Mouse (Mus musculus): ENCODE measurements around the gene 4933400A11Rik.
A peak's percentile ranks its signal among the peaks of the same experiment; 100 is the strongest.

Gene 4933400A11Rik

DNA sequence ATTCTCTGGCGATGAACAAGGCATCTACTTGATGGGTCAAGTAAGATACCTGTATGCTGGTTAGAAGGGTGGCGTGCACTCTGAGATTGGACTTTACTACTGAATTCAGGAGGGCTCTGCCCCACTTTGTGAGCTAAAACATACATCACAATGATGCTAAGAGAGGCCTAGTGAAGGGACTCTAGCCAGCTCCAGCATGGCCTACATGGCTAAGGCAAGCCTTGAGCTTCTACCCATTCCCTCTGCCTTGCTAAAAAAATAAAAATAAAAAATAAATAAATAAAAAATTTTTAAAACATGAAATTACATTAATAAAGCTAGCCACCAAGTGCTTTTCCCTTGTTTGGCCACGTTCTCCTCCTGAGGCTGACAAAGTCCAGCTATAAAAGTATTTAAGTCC, at the start of gene 4933400A11Rik:
TSS of gene 4933400A11Rik (minus strand) at position 101 of the 400 bp plus-strand sequence.
- no peak for DNase-seq (ENCODE audit: low spot score in 2 of 2)

DNA sequence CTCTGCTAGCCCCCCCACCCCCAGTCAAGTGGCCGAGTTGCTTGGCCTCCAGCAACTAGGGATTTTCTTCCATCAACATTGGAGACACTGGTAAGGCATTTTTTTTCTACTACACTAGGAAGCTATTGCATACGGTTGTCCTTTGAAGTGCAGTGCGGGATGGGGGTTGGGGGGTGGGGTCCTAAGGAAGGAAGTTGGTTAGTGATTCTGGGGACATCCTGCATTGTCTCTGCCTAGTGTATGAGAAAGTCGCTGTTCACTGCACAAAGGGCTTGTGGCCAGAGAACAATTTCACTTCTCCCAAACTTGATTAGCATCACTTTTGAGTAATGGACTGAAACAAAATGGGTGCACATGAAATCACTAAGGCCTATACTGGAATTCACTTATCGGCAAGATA, 48.7 kb upstream of the 4933400A11Rik start:
- no peak for DNase-seq (ENCODE audit: low spot score in 2 of 2)

- no peak for DNase-seq (ENCODE audit: low spot score in 2 of 2)
Measured at GRCm38 (mm10) chrX:169827720-169828119, 48.3 kb upstream of the 4933400A11Rik start.

DNA sequence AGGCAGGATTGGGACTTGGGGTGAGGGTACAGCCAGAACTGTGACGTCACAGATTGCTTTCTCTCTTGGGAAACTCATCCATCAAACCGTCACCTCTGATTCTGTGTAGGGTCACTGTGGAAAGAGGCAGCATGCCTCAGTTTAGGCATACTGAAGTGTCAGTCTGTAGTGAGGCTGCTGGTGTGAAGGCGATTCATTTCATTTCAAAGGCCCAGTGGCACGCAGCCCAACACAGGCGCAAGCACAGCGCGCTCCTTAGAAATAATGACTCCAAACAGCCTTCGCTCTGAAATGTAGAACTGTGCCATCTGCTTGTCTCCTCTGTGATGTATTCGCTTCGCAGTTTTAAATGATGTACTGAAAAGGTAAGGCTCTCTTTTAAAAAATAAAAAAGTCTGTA, 47.5 kb upstream of the 4933400A11Rik start:
- peak in 1 of 2 experiments; percentile 9 for DNase-seq (ENCODE audit: low spot score in 2 of 2)

GRCm38 (mm10) chrX:169813673-169814072, 34.2 kb upstream of the 4933400A11Rik start:
- DNase-seq (ENCODE audit: low spot score in 2 of 2), result no peak

DNA sequence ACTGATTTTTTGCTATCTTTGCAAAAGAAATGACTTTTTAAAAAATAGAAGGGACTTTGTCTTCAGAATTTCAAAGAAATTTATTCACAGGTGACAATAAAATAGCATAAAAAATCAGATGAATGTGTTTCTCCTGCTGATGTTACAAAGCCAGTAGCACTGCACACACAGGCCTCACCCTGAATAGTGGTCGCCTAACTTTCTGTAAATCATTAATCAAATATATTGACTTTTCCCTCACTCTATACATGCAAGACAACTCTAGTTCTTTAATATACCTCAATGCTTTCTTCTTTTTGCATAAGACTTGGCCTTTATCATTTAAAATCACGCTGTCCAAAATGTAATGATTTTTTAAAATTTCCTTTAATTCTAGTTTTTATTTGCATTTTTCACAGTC, 32.3 kb upstream of the 4933400A11Rik start:
- no peak for DNase-seq (ENCODE audit: low spot score in 2 of 2)

DNA sequence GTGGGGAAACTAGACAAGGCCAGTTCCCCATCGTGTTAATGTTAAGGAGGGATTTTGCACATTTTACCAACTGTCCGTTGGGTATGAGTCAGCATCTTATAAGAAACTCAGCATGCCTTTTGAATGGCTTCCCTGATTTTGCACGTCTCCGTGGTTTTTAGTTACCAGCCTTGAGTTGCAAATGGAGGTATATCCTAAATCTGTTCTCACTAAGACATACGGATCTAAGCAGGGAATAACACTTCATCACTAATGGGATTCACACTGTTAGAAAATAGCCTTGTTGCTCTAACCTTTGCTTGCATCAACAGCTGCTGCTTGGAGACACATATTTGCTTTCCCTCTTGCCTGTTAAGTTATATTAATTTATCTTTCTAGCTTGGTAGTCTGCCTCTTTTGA, 31.9 kb upstream of the 4933400A11Rik start:
- DNase-seq (ENCODE audit: low spot score in 2 of 2), result no peak

GRCm38 (mm10) chrX:169807744-169808143, 28.3 kb upstream of the 4933400A11Rik start:
- no peak for DNase-seq (ENCODE audit: low spot score in 2 of 2)

- no peak for DNase-seq (ENCODE audit: low spot score in 2 of 2)
Measured at GRCm38 (mm10) chrX:169805791-169806190, 26.4 kb upstream of the 4933400A11Rik start.

DNA sequence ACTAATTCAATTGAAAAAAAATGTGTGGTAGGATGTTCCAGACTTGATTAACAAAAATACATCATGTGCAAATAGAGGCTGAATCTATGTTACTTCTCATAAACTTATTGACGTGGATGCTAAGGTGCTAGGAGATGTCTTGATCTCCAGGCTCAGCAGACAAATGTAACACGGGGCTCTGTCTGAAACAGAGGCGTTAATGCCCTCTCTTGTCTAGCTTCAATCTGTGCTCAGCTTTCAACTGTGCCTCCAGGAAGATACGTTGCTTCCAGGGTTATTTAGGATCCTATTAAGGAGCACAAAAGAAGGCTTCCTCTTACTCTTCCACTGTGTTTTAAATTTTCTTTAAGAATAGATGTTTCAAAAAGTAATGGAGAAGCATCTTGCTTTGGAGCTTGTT, 20.8 kb upstream of the 4933400A11Rik start:
- no peak for DNase-seq (ENCODE audit: low spot score in 2 of 2)

DNA sequence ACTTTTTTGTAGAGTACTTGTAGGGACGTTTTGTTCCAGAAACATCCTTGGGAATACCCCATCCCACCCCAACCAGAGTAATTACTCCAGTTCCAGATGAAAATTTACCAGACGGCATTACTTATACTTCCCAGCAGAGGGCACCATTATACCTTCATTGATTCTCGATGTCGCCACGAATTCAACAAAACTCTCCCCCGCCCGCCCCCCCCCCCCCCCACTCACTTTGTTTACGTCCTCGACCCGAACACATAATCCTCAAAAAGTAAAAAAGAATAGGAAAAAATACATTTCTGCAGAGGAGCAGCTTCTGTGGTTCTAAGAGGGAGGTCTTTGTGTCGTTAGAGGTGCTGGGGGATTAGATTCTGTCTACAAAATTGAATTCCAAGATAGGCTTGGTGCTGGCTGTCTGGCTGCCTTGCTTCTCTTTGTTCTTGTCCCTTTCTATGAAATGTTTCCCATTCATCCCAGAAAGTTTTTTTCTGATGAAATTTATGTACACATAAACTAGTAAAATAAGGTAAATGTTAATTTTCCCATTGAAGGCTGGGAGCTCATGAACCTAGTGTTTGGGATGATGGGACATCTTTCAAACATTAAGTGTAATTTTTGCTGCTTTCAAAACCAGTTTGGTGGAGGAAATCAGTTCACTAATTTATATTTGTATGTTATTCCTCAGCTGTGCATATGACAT, 19.7 kb upstream of the 4933400A11Rik start:
- DNase-seq (ENCODE audit: low spot score in 2 of 2), result no peak

- no peak for DNase-seq (ENCODE audit: low spot score in 2 of 2)
Measured at GRCm38 (mm10) chrX:169797148-169797547, 17.7 kb upstream of the 4933400A11Rik start.

GRCm38 (mm10) chrX:169794831-169795311, 15.4 kb upstream of the 4933400A11Rik start:
- no peak for DNase-seq (ENCODE audit: low spot score in 2 of 2)

- no peak for DNase-seq (ENCODE audit: low spot score in 2 of 2)
Measured at GRCm38 (mm10) chrX:169794421-169794820, 15.0 kb upstream of the 4933400A11Rik start.

DNA sequence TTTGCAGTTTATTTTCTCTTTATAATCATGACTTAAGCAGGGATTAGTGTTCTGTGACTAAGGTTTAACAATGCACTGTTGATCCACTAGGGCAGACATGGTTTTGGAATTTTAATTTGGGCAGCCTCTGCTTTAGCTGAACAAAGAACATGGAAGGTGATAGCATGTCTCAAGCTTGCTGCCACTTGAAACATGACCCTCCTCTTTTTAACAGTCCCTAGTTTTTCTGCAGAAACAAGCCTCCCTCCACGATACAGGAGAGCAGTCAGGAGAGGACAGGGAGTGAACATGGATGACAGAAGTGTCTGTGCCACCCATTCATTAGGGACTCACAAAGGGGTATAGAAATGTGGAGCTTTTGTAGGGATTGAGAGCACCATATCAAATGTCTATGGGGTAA, 13.4 kb upstream of the 4933400A11Rik start:
- no peak for DNase-seq (ENCODE audit: low spot score in 2 of 2)

DNA sequence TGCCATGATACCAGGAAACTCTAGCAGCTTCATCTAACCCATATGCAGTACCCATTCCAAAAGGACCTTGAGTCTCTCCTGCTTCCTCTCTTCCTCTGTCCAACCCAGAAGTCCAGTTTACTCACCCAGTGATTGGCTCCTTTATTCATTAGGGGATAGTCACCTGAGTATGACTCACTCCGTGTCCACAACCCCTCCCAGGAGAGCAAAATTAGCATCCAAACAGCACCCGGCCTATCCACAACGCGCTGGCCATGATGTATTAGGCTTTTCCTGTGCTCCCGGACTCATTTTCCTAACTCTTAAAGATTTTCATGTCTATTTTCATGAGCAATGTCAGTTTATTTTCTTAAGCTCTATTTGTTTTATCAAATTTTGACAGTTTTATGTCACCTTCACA, 10.3 kb upstream of the 4933400A11Rik start:
- no peak for DNase-seq (ENCODE audit: low spot score in 2 of 2)

DNA sequence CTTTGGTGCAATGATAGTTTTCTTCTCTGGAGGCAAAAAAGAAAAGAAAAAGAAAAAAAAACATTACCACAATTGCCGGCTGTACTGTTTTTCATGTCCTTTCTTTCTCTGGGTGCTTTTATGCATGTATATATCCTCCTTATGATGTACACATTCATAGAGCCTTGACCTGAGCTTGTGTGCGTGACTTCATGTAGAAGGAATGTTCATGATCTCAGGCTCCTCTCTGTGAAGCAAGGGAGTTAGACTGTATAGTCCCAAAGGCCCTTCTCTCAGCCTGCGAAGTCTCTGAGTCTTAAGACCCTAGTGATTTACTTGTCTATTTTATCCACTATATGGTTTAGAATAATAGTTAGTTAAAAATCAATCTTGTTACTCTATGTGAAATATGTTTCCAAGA, 21.4 kb downstream of the 4933400A11Rik start:
- DNase-seq (ENCODE audit: low spot score in 2 of 2), result no peak

DNA sequence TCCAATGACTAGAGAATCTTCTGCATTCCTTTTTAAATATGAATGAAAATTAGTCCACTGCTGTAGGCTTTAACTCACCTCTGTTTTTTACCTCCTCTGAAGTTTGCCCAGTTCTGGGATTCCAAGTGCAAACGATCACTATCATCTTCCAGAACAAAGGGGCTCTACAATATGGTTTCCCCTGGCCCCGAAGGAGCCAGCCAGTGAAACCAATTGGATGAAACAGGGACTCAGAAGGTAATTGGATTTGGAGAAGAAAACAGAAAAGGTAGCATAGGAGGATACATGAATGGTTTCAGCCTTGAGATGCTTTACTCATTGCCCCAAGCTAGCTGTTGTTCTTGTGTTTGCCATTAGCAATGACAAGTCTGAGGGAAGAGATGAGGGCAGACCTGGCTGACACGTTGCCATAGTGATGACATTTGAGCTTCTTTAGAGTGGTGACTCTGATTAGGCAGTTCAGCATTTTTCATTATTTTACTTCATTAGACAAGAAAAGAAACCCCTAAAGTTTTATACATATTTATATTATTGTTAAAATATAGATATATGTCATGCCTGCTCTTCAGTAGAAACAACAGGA, 44.0 kb downstream of the 4933400A11Rik start:
- no peak for DNase-seq (ENCODE audit: low spot score in 2 of 2)

Data from frontal cortex, postnatal 14 days (tissue).